Mouse (Mus musculus): Measurements from ENCODE around the gene Dgkg. TPM values are rescaled to one million over a fixed set of nuclear protein-coding genes. Genes with fewer than 3 reads are reported as not detected.

Dgkg gene
- total RNA-seq, 2 experiments from 2014 or later: 199 to 231 TPM

DNA sequence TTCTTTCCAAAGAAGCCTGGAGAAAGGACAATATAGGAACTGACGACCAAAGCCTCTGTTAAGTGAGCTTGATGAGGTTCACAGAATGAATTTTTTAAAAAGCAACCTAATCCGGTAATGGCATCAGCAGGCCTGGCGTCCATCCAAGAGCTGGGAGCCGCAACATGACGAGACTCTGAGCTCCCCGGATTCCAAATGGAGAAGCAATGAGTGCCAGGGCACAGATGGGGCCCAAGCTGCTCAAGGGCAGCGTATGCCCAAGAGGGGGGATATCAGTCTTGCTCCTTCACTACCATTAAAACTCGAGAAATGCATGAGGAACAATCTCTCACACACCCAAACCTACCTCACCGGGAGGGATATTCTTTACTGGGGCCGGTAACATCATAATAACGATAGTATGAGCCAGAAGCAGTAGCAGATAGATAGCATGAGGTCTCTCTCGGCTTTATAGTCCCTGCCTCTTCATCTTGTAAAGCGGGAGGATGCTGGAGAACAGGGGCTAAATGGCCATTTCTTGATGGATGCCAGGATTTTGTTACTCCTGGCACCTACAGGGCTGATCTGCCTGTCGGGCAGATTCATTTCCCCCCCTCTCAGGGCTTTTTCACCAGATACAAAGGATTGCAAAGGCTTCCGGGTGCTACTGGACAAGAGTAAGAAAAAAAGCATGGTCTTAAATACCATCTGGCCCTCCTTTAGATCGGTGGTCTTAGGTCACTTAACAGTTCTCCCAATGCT lies 226.6 kb downstream of the Dgkg start:
- Histone ChIP-seq H3K27ac (peak overlapping the region; percentile 61; the same call in 1 of the 2 replicates), H3K4me3 (no peak overlapping the region)
- DNase-seq (ENCODE audit: low spot score in 2 of 2): peak; percentile 83 to 84
- TF ChIP-seq CTCF (conservative IDR thresholded peaks at IDR 0.05): no peak

DNA sequence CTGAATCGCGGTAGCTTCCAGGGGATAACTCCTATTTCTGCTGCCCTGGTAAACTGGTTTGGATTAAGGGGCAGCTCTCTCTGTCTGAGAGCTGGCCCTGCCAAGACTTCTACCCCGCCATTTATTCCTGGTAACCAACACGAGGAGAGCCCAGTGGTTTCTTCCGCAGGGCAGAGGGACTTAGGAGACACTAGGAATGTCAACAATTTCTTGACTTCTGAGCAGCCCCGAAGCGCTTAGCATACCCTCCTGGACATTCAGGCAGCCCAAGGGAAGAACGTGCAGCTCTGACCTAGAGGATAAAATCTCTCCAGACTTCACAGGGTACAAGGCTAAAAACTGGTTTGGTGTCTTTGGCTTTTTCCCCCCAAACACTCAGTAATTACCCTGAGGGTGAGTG lies 227.6 kb downstream of the Dgkg start:
- no peak for TF ChIP-seq CTCF (conservative IDR thresholded peaks at IDR 0.05)
- peak overlapping the region; percentile 1 for H3K4me3 ChIP-seq
- peak overlapping the region; percentile 61 for H3K27ac ChIP-seq
- DNase-seq (ENCODE audit: low spot score in 2 of 2): no peak

DNA sequence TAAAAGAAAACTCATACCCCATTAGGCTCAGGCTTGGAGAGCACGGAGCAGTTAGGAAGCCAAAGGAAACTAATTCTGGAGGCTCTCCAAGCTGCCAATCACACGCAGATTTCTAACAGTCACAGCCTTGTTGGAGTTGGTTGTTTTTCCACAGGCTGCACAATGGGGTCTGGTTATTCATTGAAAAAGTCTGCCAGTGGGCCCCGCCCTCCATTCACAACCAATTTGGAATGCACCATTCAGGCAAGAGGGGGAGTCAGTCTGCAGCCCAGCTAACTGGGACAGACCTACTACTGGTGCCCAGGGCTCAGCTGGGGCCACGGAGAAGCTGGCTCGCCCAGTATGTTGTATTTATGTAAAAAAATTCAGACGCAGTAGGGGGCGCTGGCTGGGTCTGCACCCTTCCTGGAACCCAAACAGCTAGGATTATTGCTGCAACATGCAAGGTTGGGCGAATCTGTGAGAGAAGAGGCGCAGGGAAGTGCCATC lies 228.1 kb downstream of the Dgkg start:
- Histone ChIP-seq H3K4me3 (peak overlapping the region; percentile 1), H3K27ac (peak overlapping the region; percentile 61)
- peak; percentile 69 for TF ChIP-seq CTCF (conservative IDR thresholded peaks at IDR 0.05)
- DNase-seq (ENCODE audit: low spot score in 2 of 2): peak; percentile 86 to 93

DNA sequence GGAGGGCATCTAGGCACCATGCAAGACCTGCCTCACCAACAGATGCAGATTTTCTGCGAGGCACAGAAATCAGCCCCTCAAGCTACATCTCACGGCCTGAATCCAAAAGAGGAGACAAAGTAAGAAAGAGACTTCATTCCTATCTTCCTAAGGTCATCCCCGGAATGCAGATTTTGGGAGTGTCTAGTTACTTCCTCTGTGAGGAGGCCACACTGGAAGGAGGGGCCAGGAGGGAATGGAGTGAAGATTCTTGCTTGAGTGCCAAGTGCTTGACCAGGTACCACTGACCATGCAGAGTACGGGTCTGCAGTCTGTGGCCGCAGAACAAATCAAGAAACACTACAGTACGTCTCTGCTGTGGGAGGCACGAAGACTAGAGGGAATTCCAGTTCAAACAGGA lies 230.2 kb downstream of the Dgkg start:
- no peak for TF ChIP-seq CTCF (conservative IDR thresholded peaks at IDR 0.05)
- DNase-seq (ENCODE audit: low spot score in 2 of 2): no peak
- H3K4me3 ChIP-seq: no peak overlapping the region
- no peak overlapping the region for H3K27ac ChIP-seq

DNA sequence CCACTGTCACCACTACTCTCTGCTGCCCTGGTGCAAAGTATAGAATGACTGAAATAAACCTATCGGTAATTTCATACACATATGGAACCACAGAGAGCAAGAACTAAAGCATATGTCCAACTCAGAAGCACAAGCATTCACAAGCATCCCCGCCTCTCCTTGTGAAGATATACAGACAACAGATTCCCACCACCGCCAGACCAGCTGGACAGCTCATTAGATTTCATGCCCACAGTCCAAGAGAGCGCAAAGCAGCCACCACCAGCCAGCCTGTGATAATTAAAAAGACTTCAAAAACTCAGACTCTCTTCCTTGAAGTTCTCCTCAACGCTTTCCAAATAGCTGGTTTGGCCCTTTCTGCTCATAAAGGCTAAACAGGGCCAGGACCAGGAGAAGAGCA lies 234.8 kb downstream of the Dgkg start:
- Histone ChIP-seq H3K27ac (0 out of 2 replicates have a peak overlapping the region, but pooled peaks have one; percentile 7), H3K4me3 (no peak overlapping the region)
- no peak for DNase-seq (ENCODE audit: low spot score in 2 of 2)
- TF ChIP-seq CTCF (conservative IDR thresholded peaks at IDR 0.05): no peak

Small RNA genes within 50 kb of the gene (microRNA-seq; reads per million reads assigned to microRNA genes)
- gene Mir6362 (0 reads per million in 2 experiments), gene Mir8095 (0 reads per million in 2 experiments)

Other genes with a start within 250 kb of the Dgkg start
- gene Etv5, start 217.5 kb downstream of the Dgkg start, total RNA-seq (2021): 10 to 100 TPM; 44.8 to 45.4 TPM
- not detected for gene Crygs, start 154.4 kb upstream of the Dgkg start, total RNA-seq (2021)
- gene Tbccd1, start 200.4 kb upstream of the Dgkg start, total RNA-seq (2021): 10 to 100 TPM; 13.6 to 15.9 TPM
- 10 to 100 TPM; 61.1 to 62.5 TPM for gene Dnajb11, start 200.6 kb upstream of the Dgkg start, total RNA-seq (2021)
- gene Ahsg, start 234.1 kb upstream of the Dgkg start, total RNA-seq (2021): not detected